Mouse (Mus musculus): ENCODE measurements around the gene Nkd2.

- TF ChIP-seq EP300 (optimal IDR thresholded peaks at IDR 0.05) (no peak), CTCF (IDR thresholded peaks at IDR 0.05; ENCODE audit: low read depth) (no peak)
Measured at GRCm38 (mm10) chr13:73881347-73881746, 33.9 kb upstream of the Nkd2 start.

Data from stomach, postnatal 0 days (tissue).